8 mouse cellular contexts compared by ENCODE assay signal in genomic region chr16:20589939-20590679, GRCm38 (mm10). TPM values are rescaled to one million over a fixed set of nuclear protein-coding genes. Genes with fewer than 3 reads are reported as not detected.
DNase-seq lines count a peak whose midpoint lies in the region; ATAC-seq and TF ChIP-seq lines count a peak whose summit lies in the region.

No protein-coding gene starts in this region.

- peak overlapping the region; percentile 85 for H3K4me2 ChIP-seq in heart, embryonic 16.5 days (ENCODE audit: low read depth, low read length)
- H3K4me2 ChIP-seq in myocyte (ENCODE audit: low read depth): peak overlapping the region; percentile 56

- no peaks in the 10 kb centered on the region for H3K36me3 ChIP-seq in erythroblast, embryonic 14.5 days (ENCODE audit: control insufficient read depth)
- H3K36me3 ChIP-seq in ES-Bruce4 (ENCODE audit: control insufficient read depth, insufficient read depth, low read length, poor library complexity, severe bottlenecking) (no peaks in the 10 kb centered on the region), myocyte (ENCODE audit: control insufficient read depth, insufficient read depth) (no peaks in the 10 kb centered on the region)
- no peaks in the 10 kb centered on the region for H3K36me3 ChIP-seq in heart, embryonic 16.5 days (ENCODE audit: control insufficient read depth, insufficient read depth)

- TF ChIP-seq CTCF in ES-Bruce4 (IDR thresholded peaks at IDR 0.05; ENCODE audit: low read depth, low read length): no peak

- H3K4me3 ChIP-seq in erythroblast, embryonic 14.5 days (replicated peaks): peak overlapping the region; percentile 35
- H3K4me3 ChIP-seq in ES-Bruce4 (ENCODE audit: low read depth, low read length): peak overlapping the region; percentile 68
- peak overlapping the region; percentile 57 for H3K4me3 ChIP-seq in heart, embryonic 16.5 days (ENCODE audit: low read length)
- no peak overlapping the region for H3K4me3 ChIP-seq in myocyte

- H3K4me1 ChIP-seq in erythroblast, embryonic 14.5 days (ENCODE audit: control insufficient read depth): peaks cover 36% of the 10 kb centered on the region
- no peaks in the 10 kb centered on the region for H3K4me1 ChIP-seq in ES-Bruce4 (ENCODE audit: control insufficient read depth, insufficient read depth, low read length)
- peaks cover 10% of the 10 kb centered on the region for H3K4me1 ChIP-seq in heart, embryonic 16.5 days (ENCODE audit: control insufficient read depth, insufficient read depth, low read length)

- peaks cover 21% of the 10 kb centered on the region for H3K9me3 ChIP-seq in erythroblast, embryonic 14.5 days (ENCODE audit: control insufficient read depth, low read length)
- H3K9me3 ChIP-seq in ES-Bruce4 (replicated peaks; ENCODE audit: control insufficient read depth, insufficient read depth, low read length, poor library complexity, severe bottlenecking): no peaks in the 10 kb centered on the region
- H3K9me3 ChIP-seq in heart, embryonic 16.5 days (replicated peaks; ENCODE audit: control insufficient read depth, low read length): no peaks in the 10 kb centered on the region

- H3K9ac ChIP-seq in ES-Bruce4 (ENCODE audit: low read depth, poor library complexity, severe bottlenecking): peak overlapping the region; percentile 21; the same call in 1 of the 2 replicates
- 0 out of 2 replicates have a peak overlapping the region, but pooled peaks have one; percentile 20 for H3K9ac ChIP-seq in heart, embryonic 16.5 days (ENCODE audit: low read length)

- no peak overlapping the region for H3K27ac ChIP-seq in ES-Bruce4 (ENCODE audit: insufficient read depth, low read length)
- H3K27ac ChIP-seq in heart, embryonic 16.5 days (ENCODE audit: low read length): no peak overlapping the region

- ATAC-seq in erythroblast, adult 5-6 weeks (replicated peaks; ENCODE audit: low FRiP score, poor library complexity, severe bottlenecking): no peak
- ATAC-seq in common myeloid progenitor, adult 5-6 weeks (replicated peaks; ENCODE audit: low read depth, poor library complexity, severe bottlenecking): 0 out of 2 replicates have a peak, but pooled peaks have one; percentile 23
- ATAC-seq in heart, embryonic 16.5 days (replicated peaks; ENCODE audit: extremely low read depth, insufficient read depth, low FRiP score): no peak
- no peak for ATAC-seq in activated CD4-positive, CD25-positive, alpha-beta regulatory T cell, adult 4 months

- intact Hi-C loops in left cerebral cortex, postnatal 14 days (cut with DNase I): no loop called here

- DNase-seq in left cerebral cortex, postnatal 14 days (ENCODE audit: low spot score in 2 of 2): peak; percentile 53 to 69

- H3ac ChIP-seq in myocyte (ENCODE audit: control insufficient read depth, insufficient read length): no peak overlapping the region

- 0% methylated on average over 37 of the region's 39 CpGs for WGBS in heart, embryonic 16.5 days

- TF ChIP-seq POLR2A in ES-Bruce4 (IDR thresholded peaks at IDR 0.05; ENCODE audit: insufficient read depth, low read length) (no peak), myocyte (IDR thresholded peaks at IDR 0.05; ENCODE audit: insufficient read length, low read depth) (no peak)

- H3K79me2 ChIP-seq in myocyte (ENCODE audit: control insufficient read depth, insufficient read depth): no peaks in the 10 kb centered on the region

- H3K27me3 ChIP-seq in erythroblast, embryonic 14.5 days (ENCODE audit: control insufficient read depth): peaks cover 85% of the 10 kb centered on the region
- H3K27me3 ChIP-seq in ES-Bruce4 (ENCODE audit: control insufficient read depth, insufficient read depth, low read length, poor library complexity, severe bottlenecking) (no peaks in the 10 kb centered on the region; the same call in 1 of the 2 replicates), myocyte (ENCODE audit: control insufficient read depth, insufficient read depth, insufficient read length) (peaks cover 43% of the 10 kb centered on the region)
- H3K27me3 ChIP-seq in heart, embryonic 16.5 days (ENCODE audit: control insufficient read depth, insufficient read depth, low read length): peaks cover 57% of the 10 kb centered on the region

- no peak for TF ChIP-seq EP300 in ES-Bruce4 (IDR thresholded peaks at IDR 0.05; ENCODE audit: insufficient read depth, low read depth, low read length)

TF ChIP-seq in myocyte, 11 proteins besides CTCF, POLR2A, EP300 and RAD21:
- no peak for TF ChIP-seq REST (IDR thresholded peaks at IDR 0.05; ENCODE audit: insufficient read depth, insufficient read length)
- no peak for TF ChIP-seq TCF12 (IDR thresholded peaks at IDR 0.05; ENCODE audit: insufficient read depth, poor library complexity, severe bottlenecking)
- no peak for TF ChIP-seq MAX (IDR thresholded peaks at IDR 0.05; ENCODE audit: low read depth)
- no peak for TF ChIP-seq TCF3 (IDR thresholded peaks at IDR 0.05; ENCODE audit: insufficient read length, low read depth)
- no peak for TF ChIP-seq USF1 (IDR thresholded peaks at IDR 0.05; ENCODE audit: low read depth)
- TF ChIP-seq POLR2AphosphoS2 (IDR thresholded peaks at IDR 0.05; ENCODE audit: insufficient read length, low read depth): no peak
- no peak for TF ChIP-seq E2F4 (IDR thresholded peaks at IDR 0.05; ENCODE audit: insufficient read depth)
- TF ChIP-seq MYOG (IDR thresholded peaks at IDR 0.05; ENCODE audit: control insufficient read depth in 1 of 3, insufficient read depth in 1 of 3, insufficient read length in 2 of 3, low read depth in 2 of 3): no peak
- TF ChIP-seq CEBPB (IDR thresholded peaks at IDR 0.05; ENCODE audit: insufficient read depth, poor library complexity, severe bottlenecking): no peak
- TF ChIP-seq SRF (IDR thresholded peaks at IDR 0.05; ENCODE audit: control insufficient read depth, insufficient read length, low read depth): no peak
TF ChIP-seq in myocyte: peak in this region for 0.

RNA-seq across cellular contexts. Expression of gene Vwa5b2, which starts 0.8 kb away (rescaled TPM):
- polyA plus RNA-seq in erythroblast, embryonic 14.5 days (2012): 0.06 and 0.10 TPM in 2 replicates
- not detected in 2 replicates for total RNA-seq in erythroblast, adult 5-6 weeks (2015; ENCODE audit: low replicate concordance)
- not detected in 2 replicates for total RNA-seq in erythroblast, adult 5-6 weeks (2017; ENCODE audit: low replicate concordance)
- polyA plus RNA-seq in ES-Bruce4 (2011; ENCODE audit: insufficient read depth, insufficient read length, low read depth, missing spikeins) (1.2 TPM in 2 replicates), myocyte (2012; fragmentation: generic; extraction: Trizol) (0.04 TPM)
- not detected in 2 replicates for total RNA-seq in common myeloid progenitor, adult 5-6 weeks (2017)
- polyA plus RNA-seq in heart, embryonic 16.5 days (2015; fragmentation: Nextera tagmentation; extraction: Ambion mirVana): 0.28 and 0.29 TPM in 2 replicates
- total RNA-seq in left cerebral cortex, postnatal 14 days (2021): 10 to 100 TPM; 58.6 to 63.8 TPM
- under 1 TPM; 0.11 to 0.42 TPM for polyA plus RNA-seq in activated CD4-positive, CD25-positive, alpha-beta regulatory T cell, adult 4 months (2017; shearing (Covaris generic))

RNA-seq across cellular contexts. Expression of gene Eef1akmt4, which starts 21.3 kb away (rescaled TPM):
- 0.24 and 0.43 TPM in 2 replicates for polyA plus RNA-seq in erythroblast, embryonic 14.5 days (2012)
- total RNA-seq in erythroblast, adult 5-6 weeks (2015; ENCODE audit: low replicate concordance): 8.2 and 10.6 TPM in 2 replicates
- 0.60 and 0.98 TPM in 2 replicates for total RNA-seq in erythroblast, adult 5-6 weeks (2017; ENCODE audit: low replicate concordance)
- polyA plus RNA-seq in ES-Bruce4 (2011; ENCODE audit: insufficient read depth, insufficient read length, low read depth, missing spikeins) (9.4 and 10.8 TPM in 2 replicates), myocyte (2012; fragmentation: generic; extraction: Trizol) (19.1 TPM)
- total RNA-seq in common myeloid progenitor, adult 5-6 weeks (2017): 6.1 and 12.1 TPM in 2 replicates
- polyA plus RNA-seq in heart, embryonic 16.5 days (2015; fragmentation: Nextera tagmentation; extraction: Ambion mirVana): 18.9 and 19.9 TPM in 2 replicates
- total RNA-seq in left cerebral cortex, postnatal 14 days (2021): 1 to 10 TPM; 1.6 to 2.6 TPM
- polyA plus RNA-seq in activated CD4-positive, CD25-positive, alpha-beta regulatory T cell, adult 4 months (2017; shearing (Covaris generic)): 10 to 100 TPM; 19.0 to 25.6 TPM

RNA-seq across cellular contexts. Expression of gene Gm49333, which starts 21.3 kb away (rescaled TPM):
- not detected in 2 replicates for polyA plus RNA-seq in erythroblast, embryonic 14.5 days (2012)
- not detected in 2 replicates for total RNA-seq in erythroblast, adult 5-6 weeks (2015; ENCODE audit: low replicate concordance)
- not detected in 2 replicates for total RNA-seq in erythroblast, adult 5-6 weeks (2017; ENCODE audit: low replicate concordance)
- polyA plus RNA-seq in ES-Bruce4 (2011; ENCODE audit: insufficient read depth, insufficient read length, low read depth, missing spikeins): not detected in 2 replicates
- total RNA-seq in common myeloid progenitor, adult 5-6 weeks (2017): not detected in 2 replicates
- not detected in 2 replicates for polyA plus RNA-seq in heart, embryonic 16.5 days (2015; fragmentation: Nextera tagmentation; extraction: Ambion mirVana)
- total RNA-seq in left cerebral cortex, postnatal 14 days (2021): under 1 TPM in 1 of 2 experiments, not detected in 1; 0.34 TPM
- 0.04 TPM for polyA plus RNA-seq in myocyte (2012; fragmentation: generic; extraction: Trizol)
- not detected for polyA plus RNA-seq in activated CD4-positive, CD25-positive, alpha-beta regulatory T cell, adult 4 months (2017; shearing (Covaris generic))

RNA-seq across cellular contexts. Expression of gene Alg3, which starts 21.4 kb away (rescaled TPM):
- 1.2 and 1.4 TPM in 2 replicates for polyA plus RNA-seq in erythroblast, embryonic 14.5 days (2012)
- total RNA-seq in erythroblast, adult 5-6 weeks (2015; ENCODE audit: low replicate concordance): 7.7 and 22.7 TPM in 2 replicates
- total RNA-seq in erythroblast, adult 5-6 weeks (2017; ENCODE audit: low replicate concordance): 1.4 TPM in 1 of 2 replicates, not detected in the other
- polyA plus RNA-seq in ES-Bruce4 (2011; ENCODE audit: insufficient read depth, insufficient read length, low read depth, missing spikeins) (36.7 and 39.3 TPM in 2 replicates), myocyte (2012; fragmentation: generic; extraction: Trizol) (36.8 TPM)
- 17.0 and 22.6 TPM in 2 replicates for total RNA-seq in common myeloid progenitor, adult 5-6 weeks (2017)
- 28.4 and 28.6 TPM in 2 replicates for polyA plus RNA-seq in heart, embryonic 16.5 days (2015; fragmentation: Nextera tagmentation; extraction: Ambion mirVana)
- 10 to 100 TPM; 13.0 to 14.3 TPM for total RNA-seq in left cerebral cortex, postnatal 14 days (2021)
- polyA plus RNA-seq in activated CD4-positive, CD25-positive, alpha-beta regulatory T cell, adult 4 months (2017; shearing (Covaris generic)): 10 to 100 TPM; 28.2 to 31.8 TPM

RNA-seq across cellular contexts. Expression of gene Camk2n2, which starts 31.0 kb away (rescaled TPM):
- polyA plus RNA-seq in erythroblast, embryonic 14.5 days (2012): not detected in 2 replicates
- total RNA-seq in erythroblast, adult 5-6 weeks (2015; ENCODE audit: low replicate concordance): not detected in 2 replicates
- 0.94 TPM in 1 of 2 replicates, not detected in the other for total RNA-seq in erythroblast, adult 5-6 weeks (2017; ENCODE audit: low replicate concordance)
- 1.7 and 2.4 TPM in 2 replicates for polyA plus RNA-seq in ES-Bruce4 (2011; ENCODE audit: insufficient read depth, insufficient read length, low read depth, missing spikeins)
- total RNA-seq in common myeloid progenitor, adult 5-6 weeks (2017): not detected in 2 replicates
- 0.35 and 0.37 TPM in 2 replicates for polyA plus RNA-seq in heart, embryonic 16.5 days (2015; fragmentation: Nextera tagmentation; extraction: Ambion mirVana)
- total RNA-seq in left cerebral cortex, postnatal 14 days (2021): 100 to 1,000 TPM; 176 to 177 TPM
- 9.4 TPM for polyA plus RNA-seq in myocyte (2012; fragmentation: generic; extraction: Trizol)
- not detected for polyA plus RNA-seq in activated CD4-positive, CD25-positive, alpha-beta regulatory T cell, adult 4 months (2017; shearing (Covaris generic))
